9 mouse cellular contexts compared by ENCODE assay signal in genomic region chr6:88201926-88202700, GRCm38 (mm10). TPM values are rescaled to one million over a fixed set of nuclear protein-coding genes. Genes with fewer than 3 reads are reported as not detected.
DNase-seq lines count a peak whose midpoint lies in the region; ATAC-seq and TF ChIP-seq lines count a peak whose summit lies in the region.
"Had no signal": no experiment of that assay in that cellular context is flagged by ENCODE, and none has a peak within 500 bp of the region (broad histone marks: within the 10 kb centered on the region; RNA-seq: fewer than 3 reads in every experiment).

No protein-coding gene starts in this region.

- WGBS in kidney, embryonic 15.5 days: 25% methylated on average over 15 of the region's 15 CpGs
- 21% methylated on average over 15 of the region's 15 CpGs for WGBS in bone marrow, adult 2 months
- WGBS in liver, embryonic 12.5 days (ENCODE audit: insufficient replicate concordance): 24% methylated on average over 15 of the region's 15 CpGs

- TF ChIP-seq CTCF in G1E (IDR thresholded peaks at IDR 0.05; ENCODE audit: low read depth, low read length): no peak
- TF ChIP-seq CTCF in bone marrow, adult 2 months (IDR thresholded peaks at IDR 0.05; ENCODE audit: control insufficient read depth, insufficient read depth, low read length): no peak

- ATAC-seq in kidney, embryonic 15.5 days (replicated peaks; ENCODE audit: low FRiP score): no peak
- ATAC-seq in G1E (ENCODE audit: extremely low read depth, insufficient number of reproducible peaks, low FRiP score, poor library complexity, severe bottlenecking): no peak
- ATAC-seq in liver, embryonic 12.5 days: no peak
- ATAC-seq: Patski had no signal

- intact Hi-C loops in left cerebral cortex, postnatal 4 days (cut with DNase I): no loop called here

- peaks cover 89% of the 10 kb centered on the region for H3K4me1 ChIP-seq in kidney, embryonic 15.5 days
- peaks cover 67% of the 10 kb centered on the region for H3K4me1 ChIP-seq in G1E (ENCODE audit: insufficient read depth, low read depth, low read length)
- no peaks in the 10 kb centered on the region; the same call in 1 of the 2 replicates for H3K4me1 ChIP-seq in bone marrow, adult 2 months (ENCODE audit: control insufficient read depth, insufficient read depth, low read length)
- peaks cover 83% of the 10 kb centered on the region for H3K4me1 ChIP-seq in liver, embryonic 12.5 days

- DNase-seq in kidney, adult 8-10 months: no peak
- DNase-seq in G1E (ENCODE audit: low spot score): no peak
- no peak for DNase-seq in cerebellum, postnatal 14 days
- DNase-seq in left cerebral cortex, postnatal 4 days: no peak

- peak overlapping the region; percentile 84 for H3K27ac ChIP-seq in kidney, embryonic 15.5 days
- H3K27ac ChIP-seq in bone marrow, adult 2 months (ENCODE audit: control insufficient read depth, insufficient read depth, low read depth, low read length, poor library complexity): peak overlapping the region; percentile 14; the same call in 1 of the 2 replicates
- peak overlapping the region; percentile 72 for H3K27ac ChIP-seq in liver, embryonic 12.5 days

- H3K27me3 ChIP-seq in kidney, embryonic 15.5 days: peaks cover 97% of the 10 kb centered on the region
- H3K27me3 ChIP-seq in G1E (ENCODE audit: insufficient read depth, low read length): no peaks in the 10 kb centered on the region
- peaks cover 85% of the 10 kb centered on the region for H3K27me3 ChIP-seq in liver, embryonic 12.5 days (replicated peaks)
- H3K27me3 ChIP-seq: Patski had no signal

- H3K36me3 ChIP-seq in kidney, embryonic 15.5 days: 0 out of 2 replicates have a peak, but pooled peaks cover 4% of the 10 kb centered on the region
- H3K36me3 ChIP-seq in G1E (replicated peaks): peaks cover 76% of the 10 kb centered on the region
- H3K36me3 ChIP-seq in liver, embryonic 12.5 days: peaks cover 5% of the 10 kb centered on the region; the same call in 1 of the 2 replicates

- peak overlapping the region; percentile 56 for H3K4me3 ChIP-seq in kidney, embryonic 15.5 days (replicated peaks)
- peak overlapping the region; percentile 99 for H3K4me3 ChIP-seq in G1E (ENCODE audit: low read depth, low read length)
- no peak overlapping the region for H3K4me3 ChIP-seq in bone marrow, adult 2 months (replicated peaks; ENCODE audit: control insufficient read depth, low read depth, low read length)
- peak overlapping the region; percentile 35; the same call in 1 of the 2 replicates for H3K4me3 ChIP-seq in liver, embryonic 12.5 days

- no peaks in the 10 kb centered on the region for H3K9me3 ChIP-seq in kidney, embryonic 15.5 days (replicated peaks)
- no peaks in the 10 kb centered on the region for H3K9me3 ChIP-seq in G1E (replicated peaks)
- H3K9me3 ChIP-seq in liver, embryonic 12.5 days (replicated peaks): no peaks in the 10 kb centered on the region

- H3K4me2 ChIP-seq in kidney, embryonic 15.5 days: peak overlapping the region; percentile 80
- peak overlapping the region; percentile 68 for H3K4me2 ChIP-seq in liver, embryonic 12.5 days

- no peak for TF ChIP-seq POLR2A in bone marrow, adult 2 months (IDR thresholded peaks at IDR 0.05; ENCODE audit: borderline replicate concordance, control insufficient read depth, low read depth, low read length)

- H3K9ac ChIP-seq in kidney, embryonic 15.5 days: peak overlapping the region; percentile 29; the same call in 1 of the 2 replicates
- H3K9ac ChIP-seq in liver, embryonic 12.5 days: 0 out of 2 replicates have a peak overlapping the region, but pooled peaks have one; percentile 39

RNA-seq across cellular contexts. Expression of gene Gata2, which starts 8.4 kb away (rescaled TPM):
- 42.1 and 59.5 TPM in 2 replicates for polyA plus RNA-seq in kidney, embryonic 15.5 days (2015; fragmentation: Nextera tagmentation; extraction: Ambion mirVana)
- total RNA-seq in G1E (2014; fragmentation: Nextera tagmentation): 264 and 265 TPM in 2 replicates
- total RNA-seq in G1E (2017): 127 and 145 TPM in 2 replicates
- polyA plus RNA-seq in G1E (2012): 1,748 and 2,211 TPM in 2 replicates
- polyA plus RNA-seq in bone marrow, adult 2 months (2011; ENCODE audit: insufficient read depth, insufficient read length, low replicate concordance, missing spikeins): 8.3 and 10.4 TPM in 2 replicates
- polyA plus RNA-seq in liver, embryonic 12.5 days (2016; fragmentation: Nextera tagmentation; extraction: Ambion mirVana): 13.3 and 15.7 TPM in 2 replicates
- 1 to 10 TPM; 2.6 to 3.1 TPM for total RNA-seq in left cerebral cortex, postnatal 4 days (2021)

RNA-seq across cellular contexts. Expression of gene Dnajb8, which starts 20.0 kb away (rescaled TPM):
- not detected in 2 replicates for polyA plus RNA-seq in kidney, embryonic 15.5 days (2015; fragmentation: Nextera tagmentation; extraction: Ambion mirVana)
- total RNA-seq in G1E (2014; fragmentation: Nextera tagmentation) (not detected in 2 replicates), G1E (2017) (0.11 TPM in 1 of 2 replicates, not detected in the other)
- polyA plus RNA-seq in G1E (2012): not detected in 2 replicates
- polyA plus RNA-seq in bone marrow, adult 2 months (2011; ENCODE audit: insufficient read depth, insufficient read length, low replicate concordance, missing spikeins): not detected in 2 replicates
- not detected in 2 replicates for polyA plus RNA-seq in liver, embryonic 12.5 days (2016; fragmentation: Nextera tagmentation; extraction: Ambion mirVana)
- total RNA-seq in left cerebral cortex, postnatal 4 days (2021): not detected
- polyA plus RNA-seq: Patski; spleen, adult 2 months had no signal

Comparison
In these comparisons a context has a peak if more than half of its experiments do, and no peak if none do; other contexts are left out.
1. H3K27ac ChIP-seq: peak in every context shown above with its lines; median percentile 84 in kidney, embryonic 15.5 days; 72 in liver, embryonic 12.5 days; 14 in bone marrow, adult 2 months.
2. RNA of gene Gata2, which starts 8.4 kb away (polyA plus RNA-seq): 1,748 to 2,211 TPM in G1E; 42.1 to 59.5 TPM in kidney, embryonic 15.5 days, 13.3 to 15.7 TPM in liver, embryonic 12.5 days and 8.3 to 10.4 TPM in bone marrow, adult 2 months; every median in the first group is over 10 times any median in the second.